Mouse (Mus musculus) cerebellum, adult 2 months (tissue): ENCODE data around the gene Spata7.

ENCODE experiments used
- CTCF ChIP-seq: fragments of 200-500 bp; IDR thresholded peaks from 2 replicates; pipeline ENCODE4 v1.5.1; 2011; ENCODE audit warnings: low read depth, mild to moderate bottlenecking, control low read depth, low read length, moderate library complexity, borderline replicate concordance; ENCODE audit not compliant: insufficient read depth
- POLR2A ChIP-seq: fragments of 200-500 bp; IDR thresholded peaks from 2 replicates; pipeline ENCODE4 v1.6.1; 2011; ENCODE audit warnings: low read length, control low read depth, borderline replicate concordance; ENCODE audit not compliant: insufficient read depth

DNA sequence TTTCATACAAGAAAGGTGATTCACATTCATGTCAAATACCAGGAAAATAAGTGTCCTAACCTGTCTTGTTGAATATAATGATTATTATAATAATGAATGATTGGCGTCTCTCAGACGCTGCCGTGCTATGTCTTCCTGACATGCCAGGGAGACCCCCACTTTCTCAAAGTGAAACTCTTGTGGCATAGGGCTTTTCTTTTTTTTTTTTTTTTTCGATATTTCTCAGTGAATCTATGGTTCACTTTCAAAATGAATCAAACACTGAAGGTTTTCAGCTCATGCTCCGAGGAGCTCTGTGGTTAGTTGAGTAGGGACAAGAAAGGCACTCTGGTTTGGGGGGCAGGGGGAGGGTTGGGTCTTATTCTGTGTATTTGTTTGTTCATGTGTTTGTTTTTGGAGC is 27.1 kb upstream of the Spata7 start:
- TF ChIP-seq CTCF (no peak), POLR2A (no peak)
